Comparison of ENCODE assay signal across 20 mouse cellular contexts in the genomic region with DNA sequence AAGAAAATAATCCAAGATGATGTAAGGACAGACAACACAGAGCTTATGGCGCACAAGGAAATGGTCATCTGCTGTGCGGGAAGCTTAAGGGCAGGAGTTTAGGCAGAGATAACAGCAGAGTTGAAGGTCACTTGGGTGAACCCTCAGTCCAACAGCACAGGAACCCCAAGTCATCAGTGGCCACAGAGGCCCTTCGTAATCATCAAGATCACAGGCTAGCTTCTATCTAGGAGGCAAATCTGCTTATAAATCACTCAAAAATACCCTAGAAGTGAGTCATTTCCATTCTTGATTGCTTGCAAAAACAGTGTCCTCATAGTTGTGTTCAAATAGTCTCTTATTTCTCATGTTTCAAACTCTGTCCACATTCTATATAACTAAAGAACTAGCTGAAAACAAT. TPM values are rescaled to one million over a fixed set of nuclear protein-coding genes. Genes with fewer than 3 reads are reported as not detected.
DNase-seq lines count a peak whose midpoint lies in the region; ATAC-seq and TF ChIP-seq lines count a peak whose summit lies in the region.
"Had no signal": no experiment of that assay in that cellular context is flagged by ENCODE, and none has a peak within 500 bp of the region (broad histone marks: within the 10 kb centered on the region; RNA-seq: fewer than 3 reads in every experiment).

No protein-coding gene starts in this region.

- no peak for DNase-seq in heart, postnatal 10 days
- DNase-seq in 3T3-L1 (ENCODE audit: low read depth, low spot score) (peak; percentile 69), 416B (ENCODE audit: low read depth) (peak; percentile 89)
- no peak for DNase-seq in kidney, adult 18-20 months
- DNase-seq: adrenal gland, adult 8-10 months; cerebellum, adult 2 months; gastrocnemius, adult 2 months; heart, adult 2 months had no signal

- TF ChIP-seq POLR2A in embryonic fibroblast, embryonic 13.5 days (IDR thresholded peaks at IDR 0.05; ENCODE audit: low read depth, low read length) = no peak

- no peak for ATAC-seq in heart, embryonic 15.5 days (replicated peaks; ENCODE audit: insufficient number of reproducible peaks, insufficient read depth, low FRiP score, low read depth)
- ATAC-seq: forebrain, embryonic 14.5 days; hindbrain, postnatal 0 days had no signal

- TF ChIP-seq CTCF in embryonic fibroblast, embryonic 13.5 days (IDR thresholded peaks at IDR 0.05; ENCODE audit: borderline replicate concordance, insufficient read depth, low read length) = no peak

- intact Hi-C loops in heart, postnatal 10 days (cut with DNase I) = no loop called here

- H3K27me3 ChIP-seq in heart, embryonic 15.5 days = no peaks in the 10 kb centered on the region
- H3K27me3 ChIP-seq: hindbrain, embryonic 13.5 days had no signal

- peak overlapping the region; percentile 65 for H3K27ac ChIP-seq in heart, embryonic 15.5 days
- peak overlapping the region; percentile 93; the same call in 1 of the 2 replicates for H3K27ac ChIP-seq in embryonic fibroblast, embryonic 13.5 days (ENCODE audit: insufficient read depth, low read length)
- H3K27ac ChIP-seq: embryonic facial prominence, embryonic 10.5 days; forebrain, embryonic 10.5 days; gastrocnemius, adult 2 months; heart, adult 2 months; hindbrain, embryonic 13.5 days; hindbrain, postnatal 0 days had no signal

- H3K4me3 ChIP-seq in heart, embryonic 15.5 days = no peak overlapping the region
- no peak overlapping the region for H3K4me3 ChIP-seq in embryonic fibroblast, embryonic 13.5 days (ENCODE audit: insufficient read depth, low read length)
- H3K4me3 ChIP-seq: embryonic facial prominence, embryonic 10.5 days; erythroblast, embryonic 14.5 days; forebrain, embryonic 10.5 days; gastrocnemius, adult 2 months; heart, adult 2 months; hindbrain, embryonic 13.5 days had no signal

- 80% methylated on average over 3 of the region's 3 CpGs for whole genome bisulfite sequencing in heart, embryonic 15.5 days

- H3K4me1 ChIP-seq in heart, embryonic 15.5 days (replicated peaks) = peaks cover 34% of the 10 kb centered on the region
- H3K4me1 ChIP-seq in embryonic fibroblast, embryonic 13.5 days (ENCODE audit: control insufficient read depth, insufficient read depth, low read length) = peaks cover 16% of the 10 kb centered on the region
- H3K4me1 ChIP-seq: forebrain, embryonic 10.5 days had no signal

- H3K4me2 ChIP-seq in heart, embryonic 15.5 days = no peak overlapping the region
- H3K4me2 ChIP-seq: hindbrain, embryonic 13.5 days had no signal

- no peaks in the 10 kb centered on the region for H3K9me3 ChIP-seq in heart, embryonic 15.5 days (replicated peaks)
- H3K9me3 ChIP-seq: embryonic facial prominence, embryonic 10.5 days; forebrain, embryonic 10.5 days; hindbrain, embryonic 13.5 days had no signal

- H3K36me3 ChIP-seq in heart, embryonic 15.5 days = peaks cover 27% of the 10 kb centered on the region

- no peak overlapping the region for H3K9ac ChIP-seq in heart, embryonic 15.5 days
- H3K9ac ChIP-seq: hindbrain, embryonic 13.5 days had no signal

RNA-seq across cellular contexts. Expression of a gene that starts 15.5 kb away (rescaled TPM):
- polyA plus RNA-seq in heart, embryonic 15.5 days (2015; fragmentation: Nextera tagmentation; extraction: Ambion mirVana) = 85.1 and 99.3 TPM in 2 replicates
- 100 to 1,000 TPM; 109 to 121 TPM for total RNA-seq in heart, postnatal 10 days (2021)
- polyA plus RNA-seq in embryonic fibroblast, embryonic 13.5 days (2011; ENCODE audit: insufficient read length, low read depth, missing spikeins) = 269 and 273 TPM in 2 replicates

RNA-seq across cellular contexts. Expression of a gene that starts 41.6 kb away (rescaled TPM):
- 0.15 and 0.19 TPM in 2 replicates for polyA plus RNA-seq in heart, embryonic 15.5 days (2015; fragmentation: Nextera tagmentation; extraction: Ambion mirVana)
- 1 to 10 TPM; 1.3 to 2.4 TPM for total RNA-seq in heart, postnatal 10 days (2021)
- not detected in 2 replicates for polyA plus RNA-seq in embryonic fibroblast, embryonic 13.5 days (2011; ENCODE audit: insufficient read length, low read depth, missing spikeins)
- total RNA-seq: hematopoietic stem cell, adult 5-6 weeks; MEL had no signal
- polyA plus RNA-seq: C2C12; erythroblast, embryonic 14.5 days; intestine, embryonic 14.5 days had no signal

Comparison
In these comparisons a context has a peak if more than half of its experiments do, and no peak if none do; other contexts are left out.
1. DNase-seq: peak in 3T3-L1 (single experiment) and 416B (single experiment); none in heart, postnatal 10 days (0 of 2) and kidney, adult 18-20 months (single experiment).